Mouse (Mus musculus): ENCODE measurements around the gene Thap2. TPM values are rescaled to one million over a fixed set of nuclear protein-coding genes. Genes with fewer than 3 reads are reported as not detected.

Thap2 gene
- 13.2 and 14.5 TPM in 2 replicates for polyA plus RNA-seq (2012)

DNA sequence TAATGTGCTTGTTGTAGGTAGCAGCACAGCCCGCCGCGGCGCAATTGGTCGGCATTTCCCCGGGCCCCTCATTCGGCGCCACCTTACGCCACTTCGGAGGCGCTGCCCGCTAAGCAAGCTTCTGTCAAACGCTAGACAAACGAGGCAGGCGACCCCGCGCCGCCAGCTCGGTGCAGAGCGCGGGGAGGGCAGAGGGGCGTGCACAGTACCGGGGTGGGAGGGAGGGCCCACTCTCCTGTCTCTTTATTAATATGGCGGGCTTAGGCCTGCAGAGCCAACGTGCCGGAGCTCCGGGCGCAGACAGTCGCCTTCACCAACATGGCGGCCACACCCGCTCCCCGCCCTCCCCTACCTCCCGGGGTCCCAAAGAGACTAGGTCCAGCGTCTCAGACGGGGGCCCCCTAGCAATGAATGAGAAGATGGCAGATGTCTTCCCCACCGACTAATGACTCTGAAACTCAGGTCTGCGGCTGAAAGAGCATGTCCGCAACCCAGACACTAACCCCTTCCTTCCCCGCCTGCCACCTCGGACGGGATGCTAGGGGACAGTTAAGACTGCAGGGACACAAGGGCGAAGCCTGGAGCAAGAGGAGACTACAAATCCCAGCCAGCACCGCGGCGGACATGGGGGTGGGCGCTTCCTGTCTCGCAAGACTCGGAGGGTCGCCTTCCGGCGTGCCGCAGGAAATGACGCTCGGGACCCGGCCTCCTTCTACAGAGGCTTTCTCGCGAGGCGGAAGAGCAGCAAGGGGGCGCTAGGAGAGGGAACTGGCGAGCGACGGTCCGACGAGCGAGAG lies at the start of gene Thap2, which contains the start of gene Zfc3h1:
Gene Thap2, minus strand, starts transcription at position 223 of the 797 bp plus-strand sequence.
Gene Zfc3h1, plus strand, starts transcription at position 739 of the 797 bp plus-strand sequence.

GRCm38 (mm10) chr10:115361840-115362622 lies 22.2 kb downstream of the Thap2 start, which contains the start of gene Tmem19:
TSS of gene Tmem19 (minus strand) at chr10:115362501.

Other genes starting within 250 kb of the Thap2 start
- gene Tph2, start 199.4 kb downstream of the Thap2 start, polyA plus RNA-seq (2012): not detected in 2 replicates
- gene Tbc1d15, start 133.0 kb downstream of the Thap2 start, polyA plus RNA-seq (2012): 3.9 and 4.2 TPM in 2 replicates
- 41.1 and 44.9 TPM in 2 replicates for gene Rab21, start 68.8 kb downstream of the Thap2 start, polyA plus RNA-seq (2012)
- gene Tmem19, start 21.9 kb downstream of the Thap2 start, polyA plus RNA-seq (2012): 3.6 and 4.0 TPM in 2 replicates
- 5.1 and 7.9 TPM in 2 replicates for gene Zfc3h1, start 516 bp upstream of the Thap2 start, polyA plus RNA-seq (2012)
- not detected in 2 replicates for gene A930009A15Rik, start 185.5 kb upstream of the Thap2 start, polyA plus RNA-seq (2012)
- 0.03 TPM in 1 of 2 replicates, not detected in the other for gene Lgr5, start 203.3 kb upstream of the Thap2 start, polyA plus RNA-seq (2012)